Mouse (Mus musculus) MEL (cell line): ENCODE measurements around the gene Vmp1. TPM values are rescaled to one million over a fixed set of nuclear protein-coding genes. Genes with fewer than 3 reads are reported as not detected.

Experiments
- DNase-seq: peaks from one replicate; pipeline ENCODE4 v3.0.0; 2011; ENCODE audit warnings: low read depth, low spot score
- H3K27ac ChIP-seq: 2 replicates; pipeline ENCODE4 v1.5.1; 2012; ENCODE audit warnings: low read depth, mild to moderate bottlenecking, control low read depth, low read length, moderate library complexity; ENCODE audit not compliant: control insufficient read depth
- H3K27me3 ChIP-seq, 2 experiments: fragments of 150-350 bp in 1 of 2; sonication (generic) in 1 of 2; 2 replicates each; pipeline ENCODE4 v1.6.1; 2012; ENCODE audit warnings: low read length in 2 of 2, mild to moderate bottlenecking in 2 of 2, improper control_type of control experiment in 1 of 2, moderate library complexity in 1 of 2; ENCODE audit not compliant: insufficient read depth in 2 of 2, control insufficient read depth in 1 of 2
- H3K36me3 ChIP-seq, 2 experiments: 2 replicates each; pipeline ENCODE4 v1.6.1; 2012 to 2014; ENCODE audit warnings: low read length in 2 of 2, improper control_type of control experiment in 1 of 2, inconsistent platforms in 1 of 2, mild to moderate bottlenecking in 1 of 2; ENCODE audit not compliant: insufficient read depth in 2 of 2, control insufficient read depth in 1 of 2
- H3K4me1 ChIP-seq, 2 experiments: fragments of 150-350 bp in 1 of 2; sonication (generic) in 1 of 2; 2 replicates each; pipeline ENCODE4 v1.6.1; 2012; ENCODE audit warnings: low read length in 2 of 2, improper control_type of control experiment in 1 of 2, mild to moderate bottlenecking in 1 of 2; ENCODE audit not compliant: insufficient read depth in 2 of 2, control insufficient read depth in 1 of 2
- H3K4me3 ChIP-seq, 2 experiments: fragments of 150-350 bp in 1 of 2; sonication (generic) in 1 of 2; 2 replicates each; pipeline ENCODE4 v1.5.1; 2012; ENCODE audit warnings: low read depth in 2 of 2, low read length in 2 of 2, mild to moderate bottlenecking in 2 of 2, moderate library complexity in 2 of 2, control low read depth in 1 of 2, improper control_type of control experiment in 1 of 2; ENCODE audit not compliant: control insufficient read depth in 1 of 2, insufficient read depth in 1 of 2
- H3K79me2 ChIP-seq: 2 replicates; pipeline ENCODE4 v1.6.1; 2012; ENCODE audit warnings: mild to moderate bottlenecking, low read length, moderate library complexity; ENCODE audit not compliant: control insufficient read depth, poor library complexity, insufficient read depth
- H3K9ac ChIP-seq: 2 replicates; pipeline ENCODE4 v1.6.1; 2012; ENCODE audit warnings: low read depth, mild to moderate bottlenecking, control low read depth, low read length, moderate library complexity; ENCODE audit not compliant: control insufficient read depth, poor library complexity, severe bottlenecking
- H3K9me3 ChIP-seq: fragments of 150-350 bp; sonication (generic); replicated peaks from 2 replicates; pipeline ENCODE4 v1.6.1; 2012; ENCODE audit warnings: mild to moderate bottlenecking, low read length, improper control_type of control experiment, moderate library complexity; ENCODE audit not compliant: insufficient read depth
- CTCF ChIP-seq, 3 experiments: IDR thresholded peaks in 2 of 3; conservative IDR thresholded peaks in 1 of 3; 2 replicates each; pipeline ENCODE4 v1.5.1; 2011 to 2012; ENCODE audit warnings: low read length in 3 of 3, low read depth in 2 of 3, mild to moderate bottlenecking in 2 of 3, improper control_type of control experiment in 1 of 3, inconsistent platforms in 1 of 3, mixed read lengths in 1 of 3, moderate library complexity in 1 of 3; ENCODE audit not compliant: control insufficient read depth in 1 of 3, insufficient read depth in 1 of 3, poor library complexity in 1 of 3, severe bottlenecking in 1 of 3
- E2F4 ChIP-seq: IDR thresholded peaks from 2 replicates; pipeline ENCODE4 v1.6.1; 2011; ENCODE audit warnings: low read depth, low read length, improper control_type of control experiment, borderline replicate concordance
- ETS1 ChIP-seq: IDR thresholded peaks from 2 replicates; pipeline ENCODE4 v1.6.1; 2012; ENCODE audit warnings: low read depth, mild to moderate bottlenecking, inconsistent platforms, low read length, improper control_type of control experiment, moderate library complexity
- GABPA ChIP-seq: IDR thresholded peaks from 2 replicates; pipeline ENCODE4 v1.6.1; 2012; ENCODE audit warnings: low read depth, mild to moderate bottlenecking, inconsistent platforms, low read length, improper control_type of control experiment, moderate library complexity
- GATA1 ChIP-seq: IDR thresholded peaks from 2 replicates; pipeline ENCODE4 v1.6.1; 2011; ENCODE audit warnings: low read depth, low read length, improper control_type of control experiment
- HCFC1 ChIP-seq: IDR thresholded peaks from 2 replicates; pipeline ENCODE4 v1.6.1; 2012; ENCODE audit warnings: low read depth, mild to moderate bottlenecking, inconsistent platforms, low read length, improper control_type of control experiment, moderate library complexity
- MAFK ChIP-seq: IDR thresholded peaks from 2 replicates; pipeline ENCODE4 v1.6.1; 2011; ENCODE audit warnings: low read depth, mild to moderate bottlenecking, low read length, improper control_type of control experiment, borderline replicate concordance
- MAZ ChIP-seq: IDR thresholded peaks from 2 replicates; pipeline ENCODE4 v1.6.1; 2012; ENCODE audit warnings: low read depth, mild to moderate bottlenecking, inconsistent platforms, low read length, improper control_type of control experiment
- NRF1 ChIP-seq: IDR thresholded peaks from 2 replicates; pipeline ENCODE4 v1.6.1; 2014; ENCODE audit warnings: low read depth, mild to moderate bottlenecking, inconsistent platforms, low read length, improper control_type of control experiment, moderate library complexity; ENCODE audit not compliant: poor library complexity, insufficient read depth, severe bottlenecking
- POLR2A ChIP-seq, 2 experiments: IDR thresholded peaks; 2 replicates each; pipeline ENCODE4 v1.6.1; 2011 to 2012; ENCODE audit warnings: low read length in 2 of 2, mild to moderate bottlenecking in 2 of 2, control low read depth in 1 of 2, improper control_type of control experiment in 1 of 2, low read depth in 1 of 2, moderate library complexity in 1 of 2; ENCODE audit not compliant: control insufficient read depth in 1 of 2, insufficient read depth in 1 of 2, poor library complexity in 1 of 2
- POLR2AphosphoS5 ChIP-seq: IDR thresholded peaks from 2 replicates; pipeline ENCODE4 v1.6.1; 2012; ENCODE audit warnings: low read depth, borderline replicate concordance, mild to moderate bottlenecking, inconsistent platforms, low read length, moderate library complexity, mixed read lengths
- RAD21 ChIP-seq: IDR thresholded peaks from 2 replicates; pipeline ENCODE4 v1.6.1; 2011; ENCODE audit warnings: mild to moderate bottlenecking, low read depth, low read length, improper control_type of control experiment
- RCOR1 ChIP-seq: IDR thresholded peaks from 2 replicates; pipeline ENCODE4 v1.6.1; 2012; ENCODE audit warnings: low read depth, mild to moderate bottlenecking, inconsistent platforms, low read length, improper control_type of control experiment
- SMC3 ChIP-seq: IDR thresholded peaks from 2 replicates; pipeline ENCODE4 v1.6.1; 2011; ENCODE audit warnings: low read depth, low read length, improper control_type of control experiment
- TAL1 ChIP-seq: IDR thresholded peaks from 2 replicates; pipeline ENCODE4 v1.6.1; 2012; ENCODE audit warnings: mild to moderate bottlenecking, inconsistent platforms, low read length, moderate library complexity, mixed read lengths
- TBP ChIP-seq: IDR thresholded peaks from 2 replicates; pipeline ENCODE4 v1.8.0; 2011; ENCODE audit warnings: low read depth, low read length, improper control_type of control experiment
- USF2 ChIP-seq, 2 experiments: IDR thresholded peaks; 2 replicates each; pipeline ENCODE4 v1.6.1; 2011 to 2012; ENCODE audit warnings: improper control_type of control experiment in 2 of 2, low read length in 2 of 2, borderline replicate concordance in 1 of 2, inconsistent platforms in 1 of 2, low read depth in 1 of 2, mild to moderate bottlenecking in 1 of 2; ENCODE audit not compliant: insufficient read depth in 1 of 2
- ZC3H11A ChIP-seq: IDR thresholded peaks from 2 replicates; pipeline ENCODE4 v1.6.1; 2012; ENCODE audit warnings: low read depth, mild to moderate bottlenecking, inconsistent platforms, low read length, improper control_type of control experiment
- polyA plus RNA-seq, 2 experiments: library from polyadenylated mRNA; stranded (reverse) in 1 of 2; unstranded in 1 of 2; fragments of >175 nt in 1 of 2; fragments of >200 nt in 1 of 2; gene quantifications; 2 replicates each; pipeline versions ENCODE4 v1.2.1 to v1.2.4; 2012; ENCODE audit warnings: low replicate concordance in 2 of 2, low read depth in 1 of 2; ENCODE audit not compliant: insufficient read length in 2 of 2, insufficient read depth in 1 of 2, missing spikeins in 1 of 2
- total RNA-seq: library from RNA; depleted of rRNA; stranded (reverse); fragments of 300-350 nt; gene quantifications from 2 replicates; pipeline ENCODE4 v1.2.3, GENCODE M21; 2012

The Vmp1 gene
- total and polyA plus RNA-seq, 3 experiments, result 61.8 to 94.9 TPM; not detected in 1

DNA sequence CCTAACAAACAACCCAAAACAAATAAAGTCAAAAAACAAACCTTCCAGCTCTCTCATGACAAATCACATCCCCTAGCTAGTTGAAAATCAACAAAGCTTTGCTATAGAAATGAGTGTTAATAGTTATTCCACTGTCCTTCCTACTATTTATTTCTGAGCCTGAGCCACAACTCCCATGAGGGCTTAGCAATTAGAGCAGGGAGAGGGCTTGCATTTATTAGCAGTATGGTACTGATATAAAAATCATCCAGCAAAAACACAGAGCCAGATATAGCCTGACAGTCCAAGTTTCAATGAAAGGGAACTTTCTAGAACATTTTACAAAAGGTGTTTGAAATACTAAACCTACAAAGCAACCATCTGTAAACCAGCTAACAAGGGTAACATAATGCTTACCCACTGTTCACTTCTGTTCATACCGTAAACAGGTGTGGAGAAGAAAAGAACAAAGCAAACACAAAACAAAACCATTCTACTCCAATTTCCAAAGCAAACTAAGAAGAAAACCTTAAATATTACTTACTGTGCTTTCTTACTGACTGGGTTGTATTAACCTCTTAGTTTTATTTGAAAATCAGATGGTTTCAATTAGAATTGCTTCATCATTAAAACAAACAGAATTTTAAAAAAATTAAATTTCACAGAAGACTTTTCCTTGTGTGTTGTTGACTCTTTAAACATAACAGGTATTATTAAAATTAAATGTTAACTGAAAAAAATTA lies 61.3 kb downstream of the Vmp1 start:
- H3K9me3 ChIP-seq, result no peaks in the 10 kb centered on the region
- TF ChIP-seq MAZ, result no peak
- TF ChIP-seq RCOR1, result no peak
- no peak for TF ChIP-seq USF2 (IDR thresholded peaks at IDR 0.05; ENCODE audit: borderline replicate concordance in 1 of 2, insufficient read depth in 1 of 2, low read depth in 1 of 2, low read length in 2 of 2)
- TF ChIP-seq E2F4, result no peak
- TF ChIP-seq TBP, result no peak
- no peak for TF ChIP-seq MAFK
- TF ChIP-seq POLR2A (IDR thresholded peaks at IDR 0.05; ENCODE audit: control insufficient read depth in 1 of 2, insufficient read depth in 1 of 2, low read depth in 1 of 2, low read length in 2 of 2, poor library complexity in 1 of 2), result no peak
- TF ChIP-seq GABPA, result no peak
- no peak overlapping the region for H3K27ac ChIP-seq
- peaks cover 8 to 21% of the 10 kb centered on the region in 2 experiments; a peak in 3 of 4 replicates for H3K36me3 ChIP-seq
- H3K4me1 ChIP-seq, result peaks cover 9 to 21% of the 10 kb centered on the region in 2 experiments; a peak in 3 of 4 replicates
- no peaks in the 10 kb centered on the region for H3K27me3 ChIP-seq
- DNase-seq, result no peak
- H3K9ac ChIP-seq, result no peak overlapping the region
- no peak overlapping the region for H3K4me3 ChIP-seq
- H3K79me2 ChIP-seq, result no peaks in the 10 kb centered on the region

GRCm38 (mm10) chr11:86621139-86621538 lies 62.5 kb downstream of the Vmp1 start:
- H3K4me1 ChIP-seq, result peaks cover 4 to 10% of the 10 kb centered on the region in 2 experiments; a peak in 3 of 4 replicates
- H3K9ac ChIP-seq, result no peak overlapping the region
- H3K4me3 ChIP-seq, result no peak overlapping the region
- H3K36me3 ChIP-seq, result peaks cover 7 to 9% of the 10 kb centered on the region in 2 experiments; a peak in 3 of 4 replicates
- no peak for DNase-seq
- H3K27me3 ChIP-seq, result no peaks in the 10 kb centered on the region
- no peaks in the 10 kb centered on the region for H3K79me2 ChIP-seq
- no peak overlapping the region for H3K27ac ChIP-seq
- no peaks in the 10 kb centered on the region for H3K9me3 ChIP-seq
- no peak for TF ChIP-seq RAD21
- no peak for TF ChIP-seq TAL1
- no peak for TF ChIP-seq POLR2AphosphoS5
- TF ChIP-seq HCFC1, result no peak
- no peak for TF ChIP-seq ETS1
- no peak for TF ChIP-seq GATA1
- no peak for TF ChIP-seq GABPA
- TF ChIP-seq CTCF (IDR thresholded peaks at IDR 0.05 in 2 of 3, conservative IDR thresholded peaks at IDR 0.05 in 1 of 3; ENCODE audit: control insufficient read depth in 1 of 3, insufficient read depth in 1 of 3, low read depth in 2 of 3, low read length in 3 of 3, poor library complexity in 1 of 3, severe bottlenecking in 1 of 3), result no peak
- no peak for TF ChIP-seq SMC3
- TF ChIP-seq E2F4, result no peak
- TF ChIP-seq USF2 (IDR thresholded peaks at IDR 0.05; ENCODE audit: borderline replicate concordance in 1 of 2, insufficient read depth in 1 of 2, low read depth in 1 of 2, low read length in 2 of 2), result no peak
- TF ChIP-seq NRF1, result no peak
- no peak for TF ChIP-seq TBP
- TF ChIP-seq MAZ, result no peak
- TF ChIP-seq ZC3H11A, result no peak
